Mouse (Mus musculus): Measurements from ENCODE around the gene Pcgf2.

- TF ChIP-seq POLR2A (IDR thresholded peaks at IDR 0.05; ENCODE audit: insufficient read depth, low read length) (no peak), CTCF (IDR thresholded peaks at IDR 0.05; ENCODE audit: low read depth, low read length) (no peak), EP300 (IDR thresholded peaks at IDR 0.05; ENCODE audit: insufficient read depth, low read depth, low read length) (no peak)
These were observed 19.9 kb downstream of the Pcgf2 start for GRCm38 (mm10) chr11:97680430-97680829.

All from ES-Bruce4 (cell line).